Mouse (Mus musculus): Measurements from ENCODE around the gene Usf3. TPM values are rescaled to one million over a fixed set of nuclear protein-coding genes. Genes with fewer than 3 reads are reported as not detected.

Usf3 gene
- polyA plus RNA-seq, 1 experiment from 2014 or later = 6.6 TPM

- Histone ChIP-seq H3K4me3 (ENCODE audit: low read length) (no peak overlapping the region), H3K4me1 (ENCODE audit: control insufficient read depth, insufficient read depth, low read length) (no peaks in the 10 kb centered on the region), H3K27ac (ENCODE audit: low read depth, low read length) (no peak overlapping the region), H3K9me3 (ENCODE audit: control insufficient read depth, low read length) (peaks cover 4% of the 10 kb centered on the region; the same call in 1 of the 2 replicates), H3K4me2 (replicated peaks; ENCODE audit: low read depth, low read length) (no peak overlapping the region), H3K36me3 (ENCODE audit: control insufficient read depth, insufficient read depth, low read length) (no peaks in the 10 kb centered on the region), H3K9ac (ENCODE audit: low read depth, low read length) (no peak overlapping the region), H3K27me3 (ENCODE audit: control insufficient read depth, insufficient read depth, low read length) (no peaks in the 10 kb centered on the region)
- WGBS = 93% methylated on average over 4 of the region's 4 CpGs
- ATAC-seq (ENCODE audit: low FRiP score, low TSS enrichment) = no peak
These were observed 14.1 kb downstream of the Usf3 start for GRCm38 (mm10) chr16:44187172-44187571.

GRCm38 (mm10) chr16:44188766-44189165 lies 15.7 kb downstream of the Usf3 start:
- no peak for ATAC-seq (ENCODE audit: low FRiP score, low TSS enrichment)
- Histone ChIP-seq H3K4me2 (replicated peaks; ENCODE audit: low read depth, low read length) (no peak overlapping the region), H3K9me3 (ENCODE audit: control insufficient read depth, low read length) (peaks cover 4% of the 10 kb centered on the region; the same call in 1 of the 2 replicates), H3K4me3 (ENCODE audit: low read length) (no peak overlapping the region), H3K36me3 (ENCODE audit: control insufficient read depth, insufficient read depth, low read length) (no peaks in the 10 kb centered on the region), H3K27me3 (ENCODE audit: control insufficient read depth, insufficient read depth, low read length) (no peaks in the 10 kb centered on the region), H3K9ac (ENCODE audit: low read depth, low read length) (no peak overlapping the region), H3K27ac (ENCODE audit: low read depth, low read length) (no peak overlapping the region), H3K4me1 (ENCODE audit: control insufficient read depth, insufficient read depth, low read length) (no peaks in the 10 kb centered on the region)
- WGBS = 88% methylated on average over 3 of the region's 3 CpGs

GRCm38 (mm10) chr16:44190032-44190431 lies 17.0 kb downstream of the Usf3 start:
- peaks cover 4% of the 10 kb centered on the region; the same call in 1 of the 2 replicates for H3K9me3 ChIP-seq (ENCODE audit: control insufficient read depth, low read length)
- WGBS = 93% methylated on average over 6 of the region's 6 CpGs

GRCm38 (mm10) chr16:44190968-44191367 lies 17.9 kb downstream of the Usf3 start:
- Histone ChIP-seq H3K36me3 (ENCODE audit: control insufficient read depth, insufficient read depth, low read length) (no peaks in the 10 kb centered on the region), H3K9me3 (ENCODE audit: control insufficient read depth, low read length) (peaks cover 4% of the 10 kb centered on the region; the same call in 1 of the 2 replicates), H3K27me3 (ENCODE audit: control insufficient read depth, insufficient read depth, low read length) (no peaks in the 10 kb centered on the region), H3K4me3 (ENCODE audit: low read length) (no peak overlapping the region), H3K4me1 (ENCODE audit: control insufficient read depth, insufficient read depth, low read length) (no peaks in the 10 kb centered on the region), H3K4me2 (replicated peaks; ENCODE audit: low read depth, low read length) (no peak overlapping the region), H3K9ac (ENCODE audit: low read depth, low read length) (no peak overlapping the region), H3K27ac (ENCODE audit: low read depth, low read length) (no peak overlapping the region)
- no peak for ATAC-seq (ENCODE audit: low FRiP score, low TSS enrichment)
- WGBS = 94% methylated on average over 2 of the region's 2 CpGs

More at GRCm38 (mm10) chr16:44190032-44190431, 17.0 kb downstream of the Usf3 start:
- no peaks in the 10 kb centered on the region for H3K27me3 ChIP-seq (ENCODE audit: control insufficient read depth, insufficient read depth, low read length)
- no peaks in the 10 kb centered on the region for H3K4me1 ChIP-seq (ENCODE audit: control insufficient read depth, insufficient read depth, low read length)
- no peak overlapping the region for H3K9ac ChIP-seq (ENCODE audit: low read depth, low read length)
- no peak overlapping the region for H3K4me3 ChIP-seq (ENCODE audit: low read length)
- no peaks in the 10 kb centered on the region for H3K36me3 ChIP-seq (ENCODE audit: control insufficient read depth, insufficient read depth, low read length)
- ATAC-seq (ENCODE audit: low FRiP score, low TSS enrichment) = no peak
- H3K4me2 ChIP-seq (replicated peaks; ENCODE audit: low read depth, low read length) = no peak overlapping the region
- no peak overlapping the region for H3K27ac ChIP-seq (ENCODE audit: low read depth, low read length)

- ATAC-seq (ENCODE audit: low FRiP score, low TSS enrichment) = no peak
- H3K36me3 ChIP-seq (ENCODE audit: control insufficient read depth, insufficient read depth, low read length) = peaks cover 11% of the 10 kb centered on the region; the same call in 1 of the 2 replicates
- no peak overlapping the region for H3K27ac ChIP-seq (ENCODE audit: low read depth, low read length)
- no peak overlapping the region for H3K9ac ChIP-seq (ENCODE audit: low read depth, low read length)
- H3K4me2 ChIP-seq (replicated peaks; ENCODE audit: low read depth, low read length) = no peak overlapping the region
- no peak overlapping the region for H3K4me3 ChIP-seq (ENCODE audit: low read length)
- no peaks in the 10 kb centered on the region for H3K4me1 ChIP-seq (ENCODE audit: control insufficient read depth, insufficient read depth, low read length)
- H3K9me3 ChIP-seq (ENCODE audit: control insufficient read depth, low read length) = peaks cover 3% of the 10 kb centered on the region; the same call in 1 of the 2 replicates
- WGBS = 96% methylated on average over 14 of the region's 14 CpGs
- H3K27me3 ChIP-seq (ENCODE audit: control insufficient read depth, insufficient read depth, low read length) = no peaks in the 10 kb centered on the region
These were observed 26.1 kb downstream of the Usf3 start for GRCm38 (mm10) chr16:44199066-44199703.

- Histone ChIP-seq H3K4me1 (ENCODE audit: control insufficient read depth, insufficient read depth, low read length) (no peaks in the 10 kb centered on the region), H3K4me2 (replicated peaks; ENCODE audit: low read depth, low read length) (no peak overlapping the region), H3K27ac (ENCODE audit: low read depth, low read length) (no peak overlapping the region), H3K36me3 (ENCODE audit: control insufficient read depth, insufficient read depth, low read length) (peaks cover 11% of the 10 kb centered on the region; the same call in 1 of the 2 replicates), H3K9ac (ENCODE audit: low read depth, low read length) (no peak overlapping the region), H3K27me3 (ENCODE audit: control insufficient read depth, insufficient read depth, low read length) (no peaks in the 10 kb centered on the region), H3K9me3 (ENCODE audit: control insufficient read depth, low read length) (peaks cover 3% of the 10 kb centered on the region; the same call in 1 of the 2 replicates), H3K4me3 (ENCODE audit: low read length) (no peak overlapping the region)
- no peak for ATAC-seq (ENCODE audit: low FRiP score, low TSS enrichment)
- WGBS = 95% methylated on average over 4 of the region's 4 CpGs
These were observed 27.1 kb downstream of the Usf3 start for GRCm38 (mm10) chr16:44200146-44200545.

GRCm38 (mm10) chr16:44204331-44204730 lies 31.3 kb downstream of the Usf3 start:
- H3K4me1 ChIP-seq (ENCODE audit: control insufficient read depth, insufficient read depth, low read length) = no peaks in the 10 kb centered on the region
- WGBS = 79% methylated on average over 6 of the region's 6 CpGs
- H3K9me3 ChIP-seq (ENCODE audit: control insufficient read depth, low read length) = peaks cover 3% of the 10 kb centered on the region; the same call in 1 of the 2 replicates
- no peak overlapping the region for H3K9ac ChIP-seq (ENCODE audit: low read depth, low read length)
- H3K4me3 ChIP-seq (ENCODE audit: low read length) = no peak overlapping the region
- no peak for ATAC-seq (ENCODE audit: low FRiP score, low TSS enrichment)
- peaks cover 26% of the 10 kb centered on the region; the same call in 1 of the 2 replicates for H3K36me3 ChIP-seq (ENCODE audit: control insufficient read depth, insufficient read depth, low read length)
- no peak overlapping the region for H3K27ac ChIP-seq (ENCODE audit: low read depth, low read length)
- no peaks in the 10 kb centered on the region for H3K27me3 ChIP-seq (ENCODE audit: control insufficient read depth, insufficient read depth, low read length)
- H3K4me2 ChIP-seq (replicated peaks; ENCODE audit: low read depth, low read length) = no peak overlapping the region

- peaks cover 33% of the 10 kb centered on the region; the same call in 1 of the 2 replicates for H3K36me3 ChIP-seq (ENCODE audit: control insufficient read depth, insufficient read depth, low read length)
- no peaks in the 10 kb centered on the region for H3K4me1 ChIP-seq (ENCODE audit: control insufficient read depth, insufficient read depth, low read length)
- H3K9me3 ChIP-seq (ENCODE audit: control insufficient read depth, low read length) = peaks cover 3% of the 10 kb centered on the region; the same call in 1 of the 2 replicates
- no peaks in the 10 kb centered on the region for H3K27me3 ChIP-seq (ENCODE audit: control insufficient read depth, insufficient read depth, low read length)
- no peak overlapping the region for H3K9ac ChIP-seq (ENCODE audit: low read depth, low read length)
- no peak overlapping the region for H3K4me2 ChIP-seq (replicated peaks; ENCODE audit: low read depth, low read length)
- H3K4me3 ChIP-seq (ENCODE audit: low read length) = no peak overlapping the region
- no peak for ATAC-seq (ENCODE audit: low FRiP score, low TSS enrichment)
- no peak overlapping the region for H3K27ac ChIP-seq (ENCODE audit: low read depth, low read length)
- WGBS = 64% methylated on average over 8 of the region's 8 CpGs
These were observed 32.9 kb downstream of the Usf3 start for GRCm38 (mm10) chr16:44205973-44206372.

Data from kidney, embryonic 14.5 days (tissue).